Mouse (Mus musculus): ENCODE measurements around the gene Rbl1.
"Not testable (repeated sequence)": the region's sequence is repeated elsewhere in the genome, so short reads cannot be mapped to it uniquely, and the experiment has no call there.

Rbl1 gene

DNA sequence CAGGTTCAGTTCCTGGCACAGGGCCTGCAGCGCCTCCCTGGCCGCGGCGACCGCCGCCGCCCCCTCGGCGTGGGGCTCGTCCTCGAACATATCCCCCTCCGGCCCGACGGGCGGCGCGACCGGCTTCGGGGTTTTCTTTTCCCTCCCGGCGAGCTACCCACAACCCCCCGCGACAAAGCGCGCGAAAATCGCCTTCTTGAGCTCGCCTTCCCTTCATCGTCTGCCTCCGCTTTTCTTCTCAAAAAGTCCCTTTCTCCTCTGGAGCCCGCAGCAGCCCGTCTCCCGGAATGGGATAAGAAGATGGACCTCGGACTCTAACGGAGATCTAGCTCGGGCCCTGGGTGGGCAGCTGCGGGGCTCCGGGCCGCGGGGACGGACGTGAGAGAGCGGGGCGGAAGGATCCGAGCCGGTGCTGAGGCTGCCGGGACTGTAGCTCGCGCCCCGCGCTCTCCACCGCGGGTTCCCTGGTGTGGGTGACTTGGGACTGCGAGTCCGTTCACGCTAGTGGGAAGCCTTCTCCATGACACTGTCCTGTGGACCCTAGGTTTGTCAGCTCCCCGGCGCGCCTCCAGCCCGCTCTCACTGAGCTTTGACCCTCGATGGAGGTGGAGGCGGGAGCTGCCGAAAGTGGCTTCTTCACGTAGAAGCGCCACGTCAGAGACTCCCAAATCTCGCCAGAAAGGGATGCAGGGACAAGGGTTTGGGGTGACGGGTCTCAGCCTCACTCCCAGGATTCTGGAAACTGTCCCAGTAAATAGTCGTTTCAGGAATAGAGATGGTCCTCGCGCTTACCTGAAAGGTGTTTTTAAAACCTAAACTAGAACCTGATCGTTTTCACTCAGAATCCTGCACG lies at the start of gene Rbl1:
Gene Rbl1 (minus strand): TSS at position 169 of the 853 bp plus-strand sequence.
- in situ Hi-C loops (cut with MboI, MseI), result loop anchor here (10.0 kb wide), 1 partner anchor 210 kb away; the partner anchor contains the start of gene Ndrg3

DNA sequence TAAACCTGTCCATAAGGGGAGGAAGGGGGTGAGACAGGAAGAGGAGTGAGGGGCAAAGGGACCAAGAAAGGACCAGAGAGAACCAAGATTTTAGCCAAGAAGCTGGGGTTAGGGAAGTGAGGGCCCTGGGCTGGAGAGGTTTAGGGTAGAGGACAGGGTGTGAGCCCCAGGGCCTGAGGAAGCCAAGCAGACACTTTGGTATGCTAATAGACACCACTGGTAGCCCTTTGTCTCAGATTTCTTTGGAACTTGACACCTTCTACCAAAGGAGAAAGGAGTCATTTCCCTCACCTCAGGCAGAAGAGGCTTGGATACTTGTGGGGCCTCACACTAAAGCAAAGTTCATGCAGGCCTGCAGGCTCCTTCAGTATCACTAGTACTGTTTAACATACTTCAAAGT lies 43.8 kb upstream of the Rbl1 start:
- in situ Hi-C loops (cut with MboI, MseI), result loop anchor here (25.0 kb wide), 1 partner anchor 664 kb away; the partner anchor contains the start of gene Vstm2l

DNA sequence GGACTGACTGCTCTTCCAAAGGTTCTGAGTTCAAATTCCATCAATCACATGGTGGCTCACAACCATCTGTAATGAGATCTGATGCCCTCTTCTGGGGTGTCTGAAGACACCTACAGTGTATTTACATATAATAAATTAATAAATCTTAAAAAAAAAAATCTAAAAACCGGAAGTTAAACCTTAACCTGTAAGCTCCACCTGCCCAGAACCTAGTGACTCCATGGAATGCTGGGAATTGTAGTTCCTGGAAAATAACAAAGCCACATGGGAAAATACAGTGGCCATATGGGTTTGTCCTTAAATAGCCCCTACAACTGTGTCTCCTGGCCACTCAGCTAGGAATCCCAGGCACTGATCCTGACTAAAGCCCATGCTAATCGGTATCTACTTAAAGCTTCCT lies 41.3 kb upstream of the Rbl1 start:
- in situ Hi-C loops (cut with MboI, MseI), result loop anchor here (25.0 kb wide), 1 partner anchor 667 kb away; the partner anchor contains the start of gene Vstm2l

DNA sequence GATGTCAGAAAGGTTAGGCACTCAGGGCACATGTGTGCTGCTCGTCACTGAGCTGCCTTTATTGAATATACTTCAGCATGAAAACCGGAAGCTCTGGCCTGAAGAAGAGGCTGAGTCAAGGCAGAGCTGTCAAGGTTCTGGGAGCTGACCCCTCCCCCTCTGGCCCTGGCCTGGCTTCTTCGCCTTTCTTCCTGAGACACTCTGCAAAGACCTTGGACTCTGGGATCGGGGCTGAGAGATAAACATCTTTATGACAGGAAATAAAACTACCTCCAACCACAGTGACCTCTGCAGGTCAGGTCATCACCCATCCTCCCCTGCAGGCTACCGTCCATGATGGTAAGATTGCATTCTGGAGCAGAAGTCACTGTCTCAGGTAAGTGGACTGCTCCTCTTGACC lies 40.7 kb upstream of the Rbl1 start:
- in situ Hi-C loops (cut with MboI, MseI), result loop anchor here (25.0 kb wide), 1 partner anchor 667 kb away; the partner anchor contains the start of gene Vstm2l

DNA sequence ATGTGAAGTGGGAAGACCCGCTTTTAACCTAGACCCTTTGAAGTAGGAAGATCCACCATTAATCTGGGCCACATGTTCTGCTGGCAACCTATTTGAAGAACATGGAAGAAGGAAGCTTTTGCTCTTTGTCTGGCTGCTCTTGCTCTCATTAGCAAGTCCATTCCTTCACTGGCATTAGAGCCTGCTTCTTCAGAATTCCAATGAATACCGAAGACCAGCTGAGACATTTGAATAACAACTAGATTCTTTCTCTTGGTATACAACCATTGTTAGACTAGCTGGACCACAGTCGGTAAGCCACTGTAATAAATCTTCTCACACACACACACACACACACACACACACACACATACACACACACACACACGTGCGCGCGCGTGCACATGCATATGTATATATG lies 31.6 kb upstream of the Rbl1 start:
- in situ Hi-C loops (cut with MboI, MseI), result loop anchor here (25.0 kb wide), 1 partner anchor 676 kb away; the partner anchor contains the start of gene Vstm2l

DNA sequence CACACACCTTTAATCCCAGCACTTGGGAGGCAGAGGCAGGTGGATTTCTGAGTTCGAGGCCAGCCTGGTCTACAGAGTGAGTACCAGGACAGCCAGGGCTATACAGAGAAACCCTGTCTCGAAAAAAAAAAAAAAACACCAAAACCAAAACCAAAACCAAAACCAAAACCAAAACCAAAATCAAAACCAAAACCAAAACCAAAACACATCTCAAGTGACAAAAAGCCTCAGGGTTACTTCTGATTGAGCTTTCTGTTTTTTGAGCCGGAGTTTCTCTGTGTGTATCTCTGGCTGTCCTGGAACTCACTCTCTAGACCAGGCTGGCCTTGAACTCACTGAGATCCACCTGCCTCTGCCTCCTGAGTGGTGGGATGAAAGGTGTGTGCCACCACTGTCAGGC lies 17.6 kb upstream of the Rbl1 start:
- in situ Hi-C loops (cut with MboI, MseI), result not testable (repeated sequence)

DNA sequence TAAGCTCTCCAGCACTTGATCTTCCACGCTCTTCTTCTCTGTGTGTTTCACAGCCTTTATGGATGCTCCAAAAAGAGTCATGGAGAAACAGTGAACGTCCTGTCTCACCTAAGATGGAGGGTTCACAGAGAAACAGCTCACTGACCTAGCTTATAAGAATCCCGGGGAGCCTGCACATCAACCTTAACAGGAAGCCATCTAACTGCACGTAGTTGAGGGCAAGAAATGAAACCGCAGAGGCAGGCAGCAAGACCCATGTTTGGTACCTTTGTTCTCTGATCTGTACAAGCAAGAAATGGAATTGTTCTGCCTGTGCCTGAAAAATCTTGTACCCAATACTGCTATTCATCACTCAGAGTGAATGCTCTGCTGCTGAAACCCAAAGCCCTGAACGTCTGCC lies 15.8 kb upstream of the Rbl1 start:
- in situ Hi-C loops (cut with MboI, MseI), result no loop called here

DNA sequence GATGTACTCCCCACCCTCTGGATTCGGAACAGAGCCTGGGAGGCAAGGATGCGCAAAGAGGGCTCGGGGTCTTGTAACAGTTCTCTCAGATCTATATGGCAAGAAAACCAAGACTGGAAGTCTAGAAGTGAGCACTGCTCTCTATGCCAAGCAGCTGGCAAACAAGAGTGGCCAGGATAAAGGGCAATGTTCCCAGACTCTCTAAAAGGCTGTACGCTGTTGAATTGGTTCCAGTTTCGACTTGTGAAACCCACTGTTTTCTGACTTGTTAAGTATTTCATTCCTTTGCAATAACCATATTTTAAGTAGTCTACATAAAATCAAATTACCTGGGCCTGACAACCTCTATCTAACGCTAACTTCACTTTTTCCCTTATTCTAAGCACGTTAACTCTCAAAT lies 7.4 kb upstream of the Rbl1 start:
- in situ Hi-C loops (cut with MboI, MseI), result loop anchor here (5.0 kb wide), 1 partner anchor 71 kb away; no protein-coding TSS in a partner anchor

DNA sequence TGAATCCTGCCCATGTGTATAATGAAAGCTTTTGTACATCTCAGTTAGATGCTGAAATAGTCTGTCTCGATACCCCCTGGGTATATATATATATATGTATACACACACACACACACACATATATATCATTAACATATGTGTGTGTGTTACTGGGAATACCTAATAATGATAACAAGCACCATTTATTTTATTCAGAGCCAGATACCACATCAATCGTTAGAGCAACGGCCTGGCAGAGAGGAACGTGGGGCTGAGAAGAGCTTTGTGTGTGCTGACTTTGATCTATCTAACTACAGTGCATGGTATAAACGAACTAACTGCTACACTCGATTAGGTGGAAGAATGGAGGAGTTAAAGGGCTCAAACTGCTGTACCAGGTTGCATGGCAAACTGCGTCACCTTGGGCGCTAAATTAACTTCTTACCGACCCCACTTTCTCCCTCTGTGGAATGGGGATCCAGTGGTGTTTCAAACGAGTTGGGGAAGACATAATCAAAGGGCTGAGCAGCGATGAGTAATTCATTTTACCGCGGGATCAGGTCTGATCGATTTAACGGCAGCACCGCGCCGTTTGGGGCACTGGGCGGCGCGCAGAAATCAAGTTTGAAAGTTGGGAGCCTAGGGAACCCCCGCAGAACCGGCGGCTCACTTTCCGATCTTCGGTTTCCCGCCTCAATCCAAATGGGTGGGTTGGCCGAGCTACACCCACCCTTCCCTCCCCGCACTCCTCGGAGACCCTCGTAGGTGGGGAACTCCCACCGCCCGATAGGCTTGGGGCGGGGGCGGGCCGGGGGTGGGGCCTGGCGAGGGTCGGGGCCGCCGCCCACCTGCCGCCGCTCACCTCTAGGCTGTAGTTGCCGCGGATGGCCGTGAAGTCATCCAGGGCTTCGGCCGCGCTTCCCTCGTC lies 622 bp downstream of the Rbl1 start:
- in situ Hi-C loops (cut with MboI, MseI), result loop anchor here (10.0 kb wide), 1 partner anchor 209 kb away; the partner anchor contains the start of gene Ndrg3

DNA sequence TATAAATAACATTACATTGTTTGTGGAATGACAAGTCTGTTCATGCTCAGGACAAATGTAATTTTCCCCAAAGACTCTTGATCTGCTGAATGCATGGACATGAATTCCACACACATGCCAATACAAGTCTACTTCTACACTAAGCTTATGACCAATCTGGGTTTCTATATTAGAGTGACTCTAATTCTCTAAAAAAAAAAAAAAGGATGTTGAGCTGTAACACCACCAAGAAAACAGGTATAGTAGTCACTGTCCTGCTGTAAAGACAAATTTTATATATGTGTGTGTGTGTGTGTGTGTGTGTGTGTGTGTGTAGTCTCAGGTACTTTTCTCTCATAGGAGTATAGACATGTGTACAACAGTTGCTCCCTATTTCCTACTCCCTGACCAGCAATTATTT lies 1.3 kb downstream of the Rbl1 start:
- in situ Hi-C loops (cut with MboI, MseI), result loop anchor here (10.0 kb wide), 1 partner anchor 208 kb away; the partner anchor contains the start of gene Ndrg3

DNA sequence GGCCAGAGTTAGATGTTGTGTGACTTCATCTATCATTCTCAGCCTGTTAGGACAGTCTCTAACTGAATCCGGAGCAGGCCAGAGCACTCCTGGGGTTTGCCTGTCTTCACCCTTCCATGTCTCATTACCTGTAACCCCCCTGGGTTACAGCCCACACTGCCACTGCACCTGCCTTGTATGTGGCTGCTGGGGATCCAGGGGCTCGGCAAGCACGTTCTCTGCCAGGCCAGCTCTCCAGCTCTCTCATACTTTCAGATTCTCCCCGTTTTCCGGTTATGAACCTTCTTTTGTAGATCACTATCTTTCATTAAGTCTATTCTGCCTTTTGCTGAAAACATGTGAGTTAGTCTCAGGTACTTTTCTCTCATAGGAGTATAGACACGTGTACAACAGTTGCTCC lies 2.0 kb downstream of the Rbl1 start:
- in situ Hi-C loops (cut with MboI, MseI), result loop anchor here (10.0 kb wide), 1 partner anchor 208 kb away; the partner anchor contains the start of gene Ndrg3

DNA sequence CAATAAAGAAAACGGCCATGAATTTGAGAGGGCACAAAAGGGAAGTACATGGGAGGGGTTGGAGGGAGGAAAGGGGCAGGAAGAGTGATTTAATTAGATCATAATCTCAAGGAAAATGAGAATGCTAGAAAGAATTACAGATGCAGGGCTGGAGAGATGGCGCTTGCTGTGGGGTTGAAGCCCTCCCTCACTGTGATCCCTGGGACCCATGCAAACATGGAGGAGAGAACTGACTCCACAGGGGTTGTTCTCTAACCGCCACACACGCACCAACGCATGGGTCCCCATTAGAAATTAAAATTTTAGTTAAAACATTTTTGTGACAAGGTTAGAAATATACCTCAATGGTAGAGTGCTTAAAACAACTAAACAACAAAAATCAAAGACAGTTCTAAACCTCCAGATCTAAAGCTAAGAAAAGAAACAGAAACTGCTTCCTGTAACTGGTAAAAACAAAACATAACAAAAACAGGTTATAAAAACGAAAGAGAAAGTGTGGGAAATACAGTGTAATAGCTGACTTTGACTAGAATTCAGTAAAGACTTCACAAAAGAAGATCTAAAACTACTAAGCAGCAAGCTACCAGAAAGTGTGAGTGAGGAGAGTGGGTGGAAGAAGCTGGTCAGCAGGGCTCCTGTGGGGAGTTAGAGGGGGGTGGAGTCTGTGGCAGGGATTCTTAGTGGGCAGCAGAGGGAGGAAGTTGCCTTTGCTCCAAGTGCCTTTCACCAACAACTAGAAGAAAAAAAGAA lies 3.1 kb downstream of the Rbl1 start:
- in situ Hi-C loops (cut with MboI, MseI), result loop anchor here (10.0 kb wide), 1 partner anchor 206 kb away; the partner anchor contains the start of gene Ndrg3

DNA sequence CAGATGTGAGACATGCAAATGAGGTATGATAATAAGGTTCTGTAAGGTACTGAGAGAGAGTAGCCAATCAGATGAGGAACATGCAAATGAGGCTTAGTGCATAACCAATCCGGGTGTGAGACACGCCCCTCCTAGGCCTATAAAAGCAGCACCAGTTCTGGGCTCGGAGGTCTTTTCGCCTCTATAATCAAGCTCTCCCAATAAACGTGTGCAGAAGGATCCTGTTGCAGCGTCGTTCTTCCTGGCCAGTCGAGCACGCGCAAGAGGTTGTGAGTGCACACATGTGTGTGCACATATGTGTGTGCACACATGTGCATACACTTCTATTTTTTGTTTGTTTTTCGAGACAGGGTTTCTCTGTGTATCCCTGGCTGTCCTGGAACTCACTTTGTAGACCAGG lies 5.9 kb downstream of the Rbl1 start:
- in situ Hi-C loops (cut with MboI, MseI), result not testable (repeated sequence)

DNA sequence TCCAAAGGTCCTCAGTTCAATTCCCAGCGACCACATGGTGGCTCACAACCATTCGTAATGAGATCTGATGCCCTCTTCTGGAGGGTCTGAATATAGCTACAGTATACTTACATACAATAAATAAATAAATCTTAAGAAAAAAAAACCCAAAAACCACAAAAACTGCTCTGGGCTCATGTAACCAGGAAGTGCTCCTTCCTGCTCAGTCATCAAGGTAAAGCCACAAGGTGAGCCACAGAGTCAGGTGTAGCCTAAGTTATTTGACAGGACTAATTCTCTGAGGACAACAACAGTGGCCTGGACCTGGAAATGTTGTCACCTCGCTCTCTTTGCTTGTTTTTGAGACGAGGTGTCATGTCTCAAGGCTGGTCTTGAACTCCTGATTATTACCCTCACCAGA lies 13.7 kb downstream of the Rbl1 start:
- in situ Hi-C loops (cut with MboI, MseI), result no loop called here

DNA sequence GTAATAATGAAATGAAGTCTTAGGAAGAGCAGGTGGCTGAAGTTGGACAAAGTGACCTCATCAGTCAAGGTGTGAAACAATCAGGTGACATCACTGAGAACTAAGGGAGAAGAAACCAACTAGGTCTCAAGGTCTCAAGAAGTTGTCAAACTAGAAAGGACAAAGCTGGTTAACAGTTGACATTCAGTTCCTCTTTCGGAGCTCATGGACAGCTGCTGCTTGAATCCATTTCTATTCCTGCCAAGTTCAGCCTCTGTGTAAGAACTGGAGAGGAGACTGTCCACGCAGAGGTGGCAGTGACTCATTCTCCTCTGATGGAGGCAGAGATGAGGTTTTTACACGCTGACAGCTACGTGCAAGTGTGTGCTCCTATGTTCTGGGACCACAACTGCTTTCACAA lies 17.1 kb downstream of the Rbl1 start:
- in situ Hi-C loops (cut with MboI, MseI), result no loop called here

DNA sequence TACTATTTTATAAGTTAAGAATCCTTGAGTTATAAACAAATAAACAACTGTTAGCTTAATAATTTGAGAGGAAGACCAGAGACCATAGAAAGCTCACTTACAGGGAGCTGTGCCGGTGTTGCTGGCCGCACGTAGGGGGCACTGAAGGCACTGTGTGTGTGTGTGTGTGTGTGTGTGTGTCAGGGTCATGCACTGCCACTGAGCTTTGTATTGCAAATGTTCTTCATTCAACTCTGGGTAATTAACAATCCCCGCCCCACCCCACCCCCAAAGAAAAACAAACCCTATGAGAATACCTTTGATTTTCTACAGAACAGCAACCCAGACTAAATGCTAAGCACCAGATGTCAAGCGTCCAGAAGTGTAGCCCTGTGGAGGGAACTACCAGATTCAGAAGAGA lies 17.8 kb downstream of the Rbl1 start:
- in situ Hi-C loops (cut with MboI, MseI), result no loop called here

DNA sequence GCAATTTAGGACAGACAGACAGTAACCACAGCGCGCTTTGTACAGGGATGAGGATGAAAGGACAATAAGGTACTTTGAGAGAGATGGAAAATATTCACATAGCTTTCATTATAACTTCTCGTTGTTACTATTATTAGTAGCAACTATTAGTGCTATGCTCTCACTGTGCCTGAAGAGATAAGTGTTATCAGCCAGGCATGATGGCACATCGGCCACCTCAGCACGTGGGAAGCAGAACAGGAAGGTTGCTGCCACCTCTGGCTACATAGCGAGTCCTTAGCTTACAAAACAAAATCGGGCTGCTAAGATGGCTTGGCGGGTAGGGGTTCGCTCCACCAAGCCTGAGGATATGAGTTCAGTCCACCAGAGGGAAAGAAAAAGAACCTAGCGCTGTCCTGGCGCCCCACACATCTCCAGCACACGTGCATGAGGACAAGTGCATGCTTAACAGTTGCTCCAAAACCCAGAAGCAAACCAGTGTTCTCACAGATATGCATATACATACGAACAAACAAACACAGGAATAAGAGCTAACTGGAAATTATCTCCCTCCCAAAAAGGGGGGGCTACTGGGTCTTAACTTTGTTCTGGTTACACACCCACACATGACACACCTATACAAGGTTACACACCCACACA lies 19.2 kb downstream of the Rbl1 start:
- in situ Hi-C loops (cut with MboI, MseI), result no loop called here

DNA sequence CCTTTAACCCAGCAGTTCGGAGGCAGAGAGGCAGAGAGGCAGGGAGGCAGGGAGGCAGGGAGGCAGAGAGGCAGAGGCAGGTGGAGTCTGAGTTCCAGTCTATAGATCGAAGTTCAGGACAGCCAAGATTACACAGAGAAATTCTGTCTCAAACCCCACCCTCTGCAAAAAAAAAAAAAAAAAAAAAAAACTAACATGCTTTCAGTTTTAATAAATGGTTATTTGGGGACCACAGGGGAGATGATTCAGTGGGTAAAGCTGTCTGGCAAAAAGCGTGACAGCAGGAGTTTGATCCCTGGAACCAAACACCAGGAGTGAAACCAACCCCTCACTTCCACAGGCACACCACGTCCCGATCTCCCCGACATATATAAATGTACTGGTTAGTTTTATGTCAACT lies 26.2 kb downstream of the Rbl1 start:
- in situ Hi-C loops (cut with MboI, MseI), result loop anchor here (10.0 kb wide), 1 partner anchor 127 kb away; no protein-coding TSS in a partner anchor

DNA sequence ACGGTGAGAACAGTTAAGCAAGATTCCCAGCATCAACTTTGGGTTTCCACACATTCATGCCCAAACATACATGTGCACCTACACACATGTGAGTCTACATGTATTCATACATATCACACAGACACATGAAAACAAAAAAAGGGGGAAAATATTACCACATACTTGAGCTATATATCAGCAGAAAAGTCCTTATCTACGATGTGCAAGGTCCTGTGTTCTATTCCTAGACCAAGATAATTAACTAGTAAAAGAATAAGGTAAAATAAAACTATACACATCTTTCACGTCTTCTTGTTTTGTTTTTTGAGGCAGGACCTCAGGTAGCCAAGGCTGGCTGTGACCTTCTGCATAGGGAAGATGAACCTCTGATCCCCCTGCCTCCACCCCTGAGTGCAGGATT lies 28.1 kb downstream of the Rbl1 start:
- in situ Hi-C loops (cut with MboI, MseI), result loop anchor here (10.0 kb wide), 1 partner anchor 129 kb away; no protein-coding TSS in a partner anchor

DNA sequence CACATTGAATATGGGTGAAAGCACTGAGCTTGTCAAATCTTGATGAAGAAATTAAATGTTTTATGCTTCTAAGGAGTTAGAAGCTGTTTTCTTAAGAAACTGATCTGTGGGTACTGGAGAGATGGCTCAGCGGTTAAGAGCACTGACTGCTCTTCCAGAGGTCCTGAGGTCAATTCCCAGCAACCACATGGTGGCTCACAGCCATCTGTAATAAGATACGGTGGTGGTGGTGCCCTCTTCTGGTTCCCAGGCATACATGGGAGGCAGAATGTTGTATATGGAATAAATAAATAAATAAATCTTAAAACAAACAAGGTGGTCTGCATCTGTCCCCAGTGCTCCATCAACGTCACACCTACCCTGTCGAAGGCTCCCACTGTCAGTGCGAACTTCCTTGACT lies 29.9 kb downstream of the Rbl1 start:
- in situ Hi-C loops (cut with MboI, MseI), result loop anchor here (10.0 kb wide), 1 partner anchor 130 kb away; no protein-coding TSS in a partner anchor
